Mouse (Mus musculus): Measurements from ENCODE around the gene Rbm38. TPM values are rescaled to one million over a fixed set of nuclear protein-coding genes. Genes with fewer than 3 reads are reported as not detected.

Gene Rbm38
- polyA plus RNA-seq, 1 experiment from 2014 or later = 119 TPM

- Histone ChIP-seq H3K27ac (no peak overlapping the region), H3K27me3 (ENCODE audit: poor library complexity, severe bottlenecking) (no peaks in the 10 kb centered on the region), H3K4me1 (peaks cover 56% of the 10 kb centered on the region), H3K9me3 (no peaks in the 10 kb centered on the region), H3K36me3 (replicated peaks) (peaks cover 100% of the 10 kb centered on the region), H3K4me3 (no peak overlapping the region)
- DNase-seq (ENCODE audit: extremely low spot score, low spot score) = no peak
- WGBS = 90% methylated on average over 3 of the region's 3 CpGs
Measured at GRCm38 (mm10) chr2:173028508-173029031, 8.3 kb downstream of the Rbm38 start.

- peaks cover 100% of the 10 kb centered on the region for H3K36me3 ChIP-seq (replicated peaks)
- 81% methylated on average over 12 of the region's 12 CpGs for WGBS
- H3K4me1 ChIP-seq = peaks cover 42% of the 10 kb centered on the region
- H3K4me3 ChIP-seq = no peak overlapping the region
- H3K9me3 ChIP-seq = no peaks in the 10 kb centered on the region
- no peak for DNase-seq (ENCODE audit: extremely low spot score, low spot score)
- H3K27ac ChIP-seq = no peak overlapping the region
- H3K27me3 ChIP-seq (ENCODE audit: poor library complexity, severe bottlenecking) = no peaks in the 10 kb centered on the region
Measured at GRCm38 (mm10) chr2:173030591-173031338, 10.5 kb downstream of the Rbm38 start.

- no peak for DNase-seq (ENCODE audit: extremely low spot score, low spot score)
- H3K4me3 ChIP-seq = no peak overlapping the region
- no peaks in the 10 kb centered on the region for H3K27me3 ChIP-seq (ENCODE audit: poor library complexity, severe bottlenecking)
- H3K27ac ChIP-seq = no peak overlapping the region
- peaks cover 21% of the 10 kb centered on the region; the same call in 1 of the 2 replicates for H3K4me1 ChIP-seq
- 93% methylated on average over 13 of the region's 13 CpGs for WGBS
- H3K36me3 ChIP-seq (replicated peaks) = peaks cover 81% of the 10 kb centered on the region
- H3K9me3 ChIP-seq = no peaks in the 10 kb centered on the region
Measured at GRCm38 (mm10) chr2:173033531-173033930, 13.2 kb downstream of the Rbm38 start.

GRCm38 (mm10) chr2:173034998-173035397 lies 14.7 kb downstream of the Rbm38 start:
- no peak overlapping the region for H3K4me3 ChIP-seq
- H3K36me3 ChIP-seq (replicated peaks) = peaks cover 67% of the 10 kb centered on the region
- 77% methylated on average over 4 of the region's 4 CpGs for WGBS
- 0 out of 2 replicates have a peak overlapping the region, but pooled peaks have one; percentile 4 for H3K27ac ChIP-seq
- H3K4me1 ChIP-seq = peaks cover 16% of the 10 kb centered on the region; the same call in 1 of the 2 replicates
- DNase-seq (ENCODE audit: extremely low spot score, low spot score) = no peak
- H3K9me3 ChIP-seq = no peaks in the 10 kb centered on the region
- H3K27me3 ChIP-seq (ENCODE audit: poor library complexity, severe bottlenecking) = no peaks in the 10 kb centered on the region

GRCm38 (mm10) chr2:173035653-173036052 lies 15.4 kb downstream of the Rbm38 start:
- H3K4me1 ChIP-seq = peaks cover 16% of the 10 kb centered on the region; the same call in 1 of the 2 replicates
- H3K4me3 ChIP-seq = no peak overlapping the region
- DNase-seq (ENCODE audit: extremely low spot score, low spot score) = no peak
- peak overlapping the region; percentile 48; the same call in 1 of the 2 replicates for H3K27ac ChIP-seq
- no peaks in the 10 kb centered on the region for H3K27me3 ChIP-seq (ENCODE audit: poor library complexity, severe bottlenecking)
- H3K9me3 ChIP-seq = no peaks in the 10 kb centered on the region
- H3K36me3 ChIP-seq (replicated peaks) = peaks cover 60% of the 10 kb centered on the region
- 93% methylated on average over 5 of the region's 5 CpGs for WGBS

- no peak overlapping the region for H3K4me3 ChIP-seq
- DNase-seq (ENCODE audit: extremely low spot score, low spot score) = no peak
- 90% methylated on average over 5 of the region's 5 CpGs for WGBS
- H3K27me3 ChIP-seq (ENCODE audit: poor library complexity, severe bottlenecking) = no peaks in the 10 kb centered on the region
- H3K9me3 ChIP-seq = no peaks in the 10 kb centered on the region
- peaks cover 56% of the 10 kb centered on the region for H3K36me3 ChIP-seq (replicated peaks)
- peaks cover 16% of the 10 kb centered on the region; the same call in 1 of the 2 replicates for H3K4me1 ChIP-seq
- peak overlapping the region; percentile 48; the same call in 1 of the 2 replicates for H3K27ac ChIP-seq
Measured at GRCm38 (mm10) chr2:173036055-173036454, 15.8 kb downstream of the Rbm38 start.

GRCm38 (mm10) chr2:173036611-173037010 lies 16.3 kb downstream of the Rbm38 start:
- 0 out of 2 replicates have a peak overlapping the region, but pooled peaks have one; percentile 48 for H3K27ac ChIP-seq
- 72% methylated on average over 4 of the region's 4 CpGs for WGBS
- no peak for DNase-seq (ENCODE audit: extremely low spot score, low spot score)
- no peaks in the 10 kb centered on the region for H3K27me3 ChIP-seq (ENCODE audit: poor library complexity, severe bottlenecking)
- no peaks in the 10 kb centered on the region for H3K9me3 ChIP-seq
- peaks cover 16% of the 10 kb centered on the region; the same call in 1 of the 2 replicates for H3K4me1 ChIP-seq
- H3K36me3 ChIP-seq (replicated peaks) = peaks cover 51% of the 10 kb centered on the region
- no peak overlapping the region for H3K4me3 ChIP-seq

GRCm38 (mm10) chr2:173037347-173037746 lies 17.0 kb downstream of the Rbm38 start:
- H3K9me3 ChIP-seq = no peaks in the 10 kb centered on the region
- DNase-seq (ENCODE audit: extremely low spot score, low spot score) = no peak
- peaks cover 43% of the 10 kb centered on the region for H3K36me3 ChIP-seq (replicated peaks)
- no peak overlapping the region for H3K4me3 ChIP-seq
- H3K4me1 ChIP-seq = peaks cover 17% of the 10 kb centered on the region
- no peak overlapping the region for H3K27ac ChIP-seq
- no peaks in the 10 kb centered on the region for H3K27me3 ChIP-seq (ENCODE audit: poor library complexity, severe bottlenecking)
- WGBS = 83% methylated on average over 5 of the region's 5 CpGs

GRCm38 (mm10) chr2:173037827-173038607 lies 17.7 kb downstream of the Rbm38 start:
- peak overlapping the region; percentile 46 for H3K27ac ChIP-seq

GRCm38 (mm10) chr2:173039041-173039440 lies 18.7 kb downstream of the Rbm38 start:
- no peaks in the 10 kb centered on the region for H3K27me3 ChIP-seq (ENCODE audit: poor library complexity, severe bottlenecking)
- peaks cover 26% of the 10 kb centered on the region for H3K36me3 ChIP-seq (replicated peaks)
- no peak overlapping the region for H3K4me3 ChIP-seq
- H3K9me3 ChIP-seq = no peaks in the 10 kb centered on the region
- peaks cover 24% of the 10 kb centered on the region for H3K4me1 ChIP-seq
- DNase-seq (ENCODE audit: extremely low spot score, low spot score) = no peak
- no peak overlapping the region for H3K27ac ChIP-seq
- 94% methylated on average over 4 of the region's 4 CpGs for WGBS

More at GRCm38 (mm10) chr2:173037827-173038607, 17.7 kb downstream of the Rbm38 start:
- Histone ChIP-seq H3K4me3 (no peak overlapping the region), H3K4me1 (peaks cover 21% of the 10 kb centered on the region), H3K36me3 (replicated peaks) (peaks cover 37% of the 10 kb centered on the region), H3K27me3 (ENCODE audit: poor library complexity, severe bottlenecking) (no peaks in the 10 kb centered on the region), H3K9me3 (no peaks in the 10 kb centered on the region)
- no peak for DNase-seq (ENCODE audit: extremely low spot score, low spot score)
- WGBS = 79% methylated on average over 7 of the region's 7 CpGs

- Histone ChIP-seq H3K9me3 (no peaks in the 10 kb centered on the region), H3K27me3 (ENCODE audit: poor library complexity, severe bottlenecking) (no peaks in the 10 kb centered on the region), H3K4me1 (peaks cover 16% of the 10 kb centered on the region), H3K36me3 (replicated peaks) (peaks cover 9% of the 10 kb centered on the region), H3K27ac (no peak overlapping the region), H3K4me3 (no peak overlapping the region)
- WGBS = 91% methylated on average over 3 of the region's 3 CpGs
- DNase-seq (ENCODE audit: extremely low spot score, low spot score) = no peak
Measured at GRCm38 (mm10) chr2:173040803-173041202, 20.5 kb downstream of the Rbm38 start.

- WGBS = 77% methylated on average over 5 of the region's 5 CpGs
- Histone ChIP-seq H3K9me3 (no peaks in the 10 kb centered on the region), H3K4me3 (no peak overlapping the region), H3K27me3 (ENCODE audit: poor library complexity, severe bottlenecking) (no peaks in the 10 kb centered on the region), H3K4me1 (peaks cover 13% of the 10 kb centered on the region), H3K36me3 (replicated peaks) (peaks cover 4% of the 10 kb centered on the region), H3K27ac (0 out of 2 replicates have a peak overlapping the region, but pooled peaks have one; percentile 20)
- no peak for DNase-seq (ENCODE audit: extremely low spot score, low spot score)
Measured at GRCm38 (mm10) chr2:173041242-173041641, 20.9 kb downstream of the Rbm38 start.
